Mouse (Mus musculus) small intestine, adult 2 months (tissue): ENCODE measurements around the gene Anln.

Source experiments
- CTCF ChIP-seq: fragments of 200-500 bp; IDR thresholded peaks from 2 replicates; pipeline ENCODE4 v1.5.1; 2012; ENCODE audit warnings: low read depth, mild to moderate bottlenecking, control low read depth, inconsistent platforms, low read length, moderate library complexity, mixed read lengths; ENCODE audit not compliant: insufficient replicate concordance, insufficient read length; ENCODE audit errors: extremely low read depth
- POLR2A ChIP-seq: fragments of 200-500 bp; IDR thresholded peaks from 2 replicates; pipeline ENCODE4 v1.6.1; 2012; ENCODE audit warnings: low read depth, mild to moderate bottlenecking, control low read depth, inconsistent platforms, low read length, moderate library complexity

- TF ChIP-seq CTCF: no peak
- TF ChIP-seq POLR2A: no peak
Measured at GRCm38 (mm10) chr9:22424719-22425118, 35.7 kb upstream of the Anln start.
